Mouse (Mus musculus) brain, embryonic 14.5 days (tissue): ENCODE data around the gene 4930550C14Rik.

Experiments used
- CTCF ChIP-seq: fragments of 200-500 bp; IDR thresholded peaks from 2 replicates; pipeline ENCODE4 v1.5.1; 2012; ENCODE audit warnings: inconsistent platforms, mild to moderate bottlenecking, moderate library complexity, borderline replicate concordance; ENCODE audit not compliant: insufficient read depth, insufficient read length; ENCODE audit errors: extremely low read depth
- POLR2A ChIP-seq: fragments of 200-500 bp; IDR thresholded peaks from 2 replicates; pipeline ENCODE4 v1.6.1; 2012; ENCODE audit warnings: mild to moderate bottlenecking, inconsistent platforms, borderline replicate concordance; ENCODE audit not compliant: poor library complexity, insufficient read depth, insufficient read length, severe bottlenecking; ENCODE audit errors: extremely low read depth

GRCm38 (mm10) chr9:53426726-53427125 is 24.6 kb downstream of the 4930550C14Rik start:
- TF ChIP-seq CTCF (no peak), POLR2A (no peak)
